Mouse (Mus musculus): ENCODE measurements around the gene Nmt1.
A peak's percentile ranks its signal among the peaks of the same experiment; 100 is the strongest.

Gene Nmt1

DNA sequence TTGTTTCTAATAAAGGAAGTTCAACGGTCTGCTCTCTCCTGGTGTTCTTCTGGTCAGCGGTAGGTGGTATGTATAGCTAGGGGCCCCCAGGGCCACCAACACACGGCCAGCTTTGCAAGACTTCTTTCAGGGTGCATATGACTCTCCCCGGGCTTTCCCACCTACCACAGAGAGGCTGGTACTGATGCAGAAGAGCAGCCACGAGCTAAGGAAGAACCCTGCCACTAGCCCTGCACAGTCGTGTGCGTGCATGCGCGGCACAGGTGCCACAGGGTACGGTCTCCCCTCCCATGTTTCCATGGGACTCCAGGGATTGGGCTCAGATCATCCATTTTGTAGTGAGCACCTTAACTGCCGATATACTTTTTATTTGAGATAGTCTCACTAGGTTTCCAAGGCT, 40.9 kb downstream of the Nmt1 start:
- peaks cover 11% of the 10 kb centered on the region for H3K36me3 ChIP-seq (ENCODE audit: control insufficient read depth, insufficient read depth, low read length, poor library complexity, severe bottlenecking)
- no peaks in the 10 kb centered on the region for H3K27me3 ChIP-seq (ENCODE audit: control insufficient read depth, insufficient read depth, low read length, poor library complexity, severe bottlenecking)
- DNase-seq (ENCODE audit: low read depth, low spot score) = no peak

DNA sequence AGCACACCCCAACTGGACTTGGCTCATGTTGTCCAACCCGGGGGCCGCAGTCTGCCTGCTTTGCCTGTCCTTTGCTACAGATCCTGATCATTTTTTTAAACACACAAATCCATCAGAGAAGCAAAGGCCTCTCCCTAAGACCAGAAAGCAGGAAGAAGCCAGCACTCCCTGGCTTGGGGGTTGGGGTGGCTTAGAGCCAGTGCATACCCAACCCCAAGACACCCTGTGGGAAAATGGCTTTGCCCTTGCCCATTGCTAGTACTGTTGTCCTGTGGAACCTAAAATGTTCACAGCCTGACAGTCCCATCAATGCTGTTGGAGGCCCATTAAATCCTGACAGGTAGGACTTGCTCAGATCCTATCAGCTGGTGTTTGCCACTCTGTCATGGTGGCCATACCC, 41.7 kb downstream of the Nmt1 start:
- DNase-seq (ENCODE audit: low read depth, low spot score) = no peak
- Histone ChIP-seq H3K36me3 (ENCODE audit: control insufficient read depth, insufficient read depth, low read length, poor library complexity, severe bottlenecking) (peaks cover 8% of the 10 kb centered on the region), H3K27me3 (ENCODE audit: control insufficient read depth, insufficient read depth, low read length, poor library complexity, severe bottlenecking) (no peaks in the 10 kb centered on the region)

DNA sequence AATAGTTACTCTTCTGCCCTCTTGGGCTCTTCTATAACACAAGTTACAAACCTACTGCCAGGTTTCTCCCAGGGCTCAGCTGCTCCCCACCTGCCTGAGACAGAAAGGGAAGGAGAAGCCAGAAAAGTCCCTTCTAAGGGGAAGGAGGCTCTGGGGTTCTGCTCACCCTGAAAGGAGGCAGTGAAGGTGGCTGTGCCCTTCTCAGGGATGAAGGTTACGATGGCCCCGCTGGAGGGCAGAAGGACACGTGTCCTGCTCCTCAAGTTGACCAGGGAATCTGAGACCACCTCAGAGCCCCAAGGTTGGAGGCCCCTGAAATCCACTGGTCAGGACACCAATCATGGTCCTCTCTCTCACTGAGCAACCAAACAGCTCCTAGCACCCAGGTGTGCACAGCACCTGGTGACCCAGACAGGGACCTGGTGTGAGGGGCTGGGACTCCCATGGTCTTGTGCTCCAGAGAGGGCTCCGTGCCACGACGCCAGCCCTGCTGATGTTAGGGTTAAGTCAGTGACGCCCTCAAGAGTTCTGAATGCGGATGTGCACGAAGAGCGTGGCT, 42.4 kb downstream of the Nmt1 start:
- H3K27me3 ChIP-seq (ENCODE audit: control insufficient read depth, insufficient read depth, low read length, poor library complexity, severe bottlenecking) = no peaks in the 10 kb centered on the region
- peaks cover 6% of the 10 kb centered on the region; the same call in 1 of the 2 replicates for H3K36me3 ChIP-seq (ENCODE audit: control insufficient read depth, insufficient read depth, low read length, poor library complexity, severe bottlenecking)
- DNase-seq (ENCODE audit: low read depth, low spot score) = no peak

DNA sequence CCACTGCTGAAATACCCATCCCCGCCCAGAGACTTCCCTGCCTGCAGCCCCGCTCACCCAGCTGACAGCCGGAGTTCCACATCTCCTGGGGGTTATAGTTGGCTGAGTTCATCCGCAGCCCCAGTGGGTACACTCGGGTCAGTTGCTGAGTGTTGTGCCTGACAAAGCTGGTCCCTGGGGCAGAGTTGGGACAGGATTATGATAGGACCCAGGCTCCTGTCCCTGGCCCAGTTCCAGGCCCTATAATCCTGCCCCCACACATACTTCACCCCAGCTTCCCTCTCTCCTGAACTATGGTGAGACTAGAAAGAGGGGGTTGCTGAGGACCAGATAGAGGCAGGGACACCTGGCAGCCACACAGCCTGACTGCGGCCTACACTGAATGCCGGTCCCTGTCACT, 45.7 kb downstream of the Nmt1 start:
- H3K36me3 ChIP-seq (ENCODE audit: control insufficient read depth, insufficient read depth, low read length, poor library complexity, severe bottlenecking) = 0 out of 2 replicates have a peak, but pooled peaks cover 2% of the 10 kb centered on the region
- H3K27me3 ChIP-seq (ENCODE audit: control insufficient read depth, insufficient read depth, low read length, poor library complexity, severe bottlenecking) = no peaks in the 10 kb centered on the region
- no peak for DNase-seq (ENCODE audit: low read depth, low spot score)

DNA sequence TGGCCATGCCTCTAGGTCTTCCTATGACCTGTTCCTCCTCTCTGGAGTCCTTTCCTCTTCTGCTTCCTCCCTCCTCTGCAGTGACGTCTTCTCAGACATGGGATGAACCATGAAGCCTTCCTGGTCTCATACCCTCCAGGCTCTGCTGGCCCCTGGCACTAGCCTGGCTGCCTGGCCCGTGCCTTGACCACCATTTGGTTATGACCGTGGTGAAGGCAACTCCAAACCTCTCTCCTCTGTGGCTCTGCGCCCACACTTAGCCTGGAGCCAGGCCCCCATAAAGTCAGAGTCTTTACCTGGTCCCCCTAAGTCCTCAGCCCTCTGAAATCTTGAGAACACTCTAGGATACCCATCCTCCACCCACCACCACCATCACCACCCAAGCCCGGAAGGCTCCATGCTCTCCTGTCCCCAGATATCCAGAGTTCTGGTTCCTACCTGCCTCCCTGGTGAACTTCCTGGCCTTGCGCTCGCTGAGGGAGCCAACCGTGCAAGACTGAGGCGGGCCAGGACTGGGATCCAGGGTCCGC, 46.2 kb downstream of the Nmt1 start:
- Histone ChIP-seq H3K36me3 (ENCODE audit: control insufficient read depth, insufficient read depth, low read length, poor library complexity, severe bottlenecking) (no peaks in the 10 kb centered on the region), H3K27me3 (ENCODE audit: control insufficient read depth, insufficient read depth, low read length, poor library complexity, severe bottlenecking) (no peaks in the 10 kb centered on the region)
- no peak for DNase-seq (ENCODE audit: low read depth, low spot score)

DNA sequence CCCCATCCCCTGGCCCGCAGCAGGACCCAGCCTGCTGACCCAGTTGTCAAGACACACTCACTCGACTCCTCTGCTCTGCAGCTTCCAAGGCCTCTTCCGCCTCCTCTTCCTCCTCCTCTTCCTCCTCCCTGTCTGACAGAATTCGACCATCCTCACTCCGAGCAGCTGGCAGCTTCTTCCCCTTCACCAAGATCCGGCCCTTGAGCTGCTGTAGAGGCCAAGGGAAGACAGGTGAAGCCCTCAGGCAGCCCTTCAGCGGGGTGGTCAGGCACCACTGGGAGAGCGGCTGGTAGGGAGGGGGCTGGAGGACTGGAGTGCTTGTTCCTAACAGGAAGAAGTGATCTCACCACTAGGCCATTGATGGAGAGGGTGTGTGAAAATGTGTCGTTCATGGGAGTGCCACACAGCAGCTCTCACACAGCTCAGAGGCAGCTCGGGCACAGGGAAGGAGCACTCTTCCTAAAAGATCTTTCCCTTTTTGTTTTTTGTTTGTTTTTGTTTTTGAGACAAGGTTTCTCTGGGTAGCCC, 46.9 kb downstream of the Nmt1 start:
- Histone ChIP-seq H3K36me3 (ENCODE audit: control insufficient read depth, insufficient read depth, low read length, poor library complexity, severe bottlenecking) (no peaks in the 10 kb centered on the region), H3K27me3 (ENCODE audit: control insufficient read depth, insufficient read depth, low read length, poor library complexity, severe bottlenecking) (no peaks in the 10 kb centered on the region)
- no peak for DNase-seq (ENCODE audit: low read depth, low spot score)

DNA sequence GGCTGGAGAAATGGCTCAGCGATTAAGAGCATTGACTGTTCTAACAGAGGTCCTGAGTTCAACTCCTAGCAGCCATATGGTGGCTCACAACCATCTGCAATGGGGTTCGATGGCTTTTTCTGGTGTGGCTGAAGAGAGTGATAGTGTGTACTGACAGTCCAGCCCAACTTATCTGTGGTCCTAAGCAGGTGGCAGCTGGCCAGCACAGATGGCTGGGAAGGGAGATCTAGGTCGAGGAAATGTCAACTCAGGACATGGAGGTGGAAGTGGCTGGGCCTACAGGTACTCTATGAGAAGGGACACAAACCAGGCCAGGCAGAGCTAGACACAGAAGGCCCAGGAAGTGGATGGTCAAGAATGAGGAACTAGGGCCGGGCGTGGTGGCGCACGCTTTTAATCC, 48.0 kb downstream of the Nmt1 start:
- H3K27me3 ChIP-seq (ENCODE audit: control insufficient read depth, insufficient read depth, low read length, poor library complexity, severe bottlenecking) = no peaks in the 10 kb centered on the region

DNA sequence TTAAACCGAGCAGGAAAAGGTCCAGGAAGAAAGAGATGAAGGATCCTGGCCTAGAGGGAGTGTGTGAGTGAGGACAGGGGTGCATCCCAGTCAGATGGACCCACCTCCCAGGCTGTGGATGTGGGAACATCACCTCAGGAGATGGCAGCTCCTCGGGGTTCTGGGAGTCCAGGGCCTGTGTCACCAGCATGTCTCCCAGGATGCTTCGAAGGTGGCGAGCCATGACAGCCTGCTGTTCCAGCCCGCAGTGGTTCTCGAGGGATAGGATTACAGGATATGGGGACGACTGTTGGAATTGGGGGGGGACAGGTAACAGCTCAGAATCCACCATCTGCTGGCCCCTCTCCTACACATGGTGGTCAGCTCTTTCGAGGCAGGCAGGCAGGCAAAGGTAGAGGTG, 48.6 kb downstream of the Nmt1 start:
- DNase-seq (ENCODE audit: low read depth, low spot score) = no peak
- Histone ChIP-seq H3K27me3 (ENCODE audit: control insufficient read depth, insufficient read depth, low read length, poor library complexity, severe bottlenecking) (no peaks in the 10 kb centered on the region), H3K36me3 (ENCODE audit: control insufficient read depth, insufficient read depth, low read length, poor library complexity, severe bottlenecking) (no peaks in the 10 kb centered on the region)

More for the DNA sequence above, 48.0 kb downstream of the Nmt1 start:
- DNase-seq (ENCODE audit: low read depth, low spot score) = no peak
- H3K36me3 ChIP-seq (ENCODE audit: control insufficient read depth, insufficient read depth, low read length, poor library complexity, severe bottlenecking) = no peaks in the 10 kb centered on the region

DNA sequence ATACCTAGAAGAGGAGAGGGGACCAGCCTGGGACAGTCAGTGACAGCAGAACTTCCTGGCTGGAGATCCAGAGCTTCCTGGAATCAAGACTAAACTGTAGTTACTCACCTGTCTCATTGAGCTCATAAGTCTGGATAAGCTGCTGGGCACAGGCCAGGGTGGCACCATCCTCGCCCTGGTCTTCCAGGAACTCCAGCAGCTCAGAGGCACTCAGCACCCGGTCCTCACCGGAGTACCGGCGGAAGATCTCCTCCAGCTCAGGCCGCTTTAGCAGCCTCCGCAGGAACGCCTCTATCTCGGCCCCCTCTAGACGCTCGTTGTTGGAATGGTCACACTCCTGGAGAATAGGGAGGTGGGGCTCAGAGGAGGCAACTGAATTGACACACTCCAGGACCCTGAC, 50.1 kb downstream of the Nmt1 start:
- H3K27me3 ChIP-seq (ENCODE audit: control insufficient read depth, insufficient read depth, low read length, poor library complexity, severe bottlenecking) = no peaks in the 10 kb centered on the region
- no peaks in the 10 kb centered on the region for H3K36me3 ChIP-seq (ENCODE audit: control insufficient read depth, insufficient read depth, low read length, poor library complexity, severe bottlenecking)
- no peak for DNase-seq (ENCODE audit: low read depth, low spot score)

DNA sequence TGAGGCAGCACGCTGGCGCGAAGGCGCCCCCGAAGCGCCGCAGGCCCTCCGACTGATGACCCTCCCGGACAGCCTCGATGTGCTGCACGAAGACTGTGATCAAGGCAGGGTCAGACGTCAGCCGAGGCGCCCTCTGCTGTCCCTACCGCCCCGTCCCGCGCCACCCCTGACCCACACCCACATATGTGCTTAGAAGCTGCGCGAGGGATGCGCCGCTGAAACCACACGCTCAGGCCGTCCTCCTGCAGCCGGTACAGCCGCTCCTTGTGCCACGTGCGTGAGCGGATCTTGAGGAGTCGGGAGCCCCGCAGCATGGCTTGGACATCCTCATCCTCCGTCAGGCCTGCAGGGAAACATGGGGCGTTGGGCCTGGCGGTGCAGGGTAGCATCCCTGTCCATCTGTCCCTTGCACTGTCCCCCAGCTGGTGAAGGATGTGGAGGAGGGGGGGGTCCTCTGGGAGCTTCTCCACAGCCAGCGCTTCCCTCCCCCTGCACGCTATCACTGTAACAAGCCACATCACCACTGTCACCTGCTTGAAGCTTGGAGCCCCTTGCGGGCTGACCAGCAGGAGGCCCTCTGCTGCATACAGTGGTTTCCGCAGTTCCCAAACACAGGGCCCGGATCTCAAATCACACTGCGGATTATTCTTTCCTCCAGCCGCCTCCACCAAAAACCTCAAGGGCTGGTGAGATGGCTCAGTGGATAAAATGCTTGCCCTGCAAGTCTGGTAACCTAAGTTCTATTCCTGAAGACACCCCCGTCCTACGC, 52.5 kb downstream of the Nmt1 start:
- Histone ChIP-seq H3K27me3 (ENCODE audit: control insufficient read depth, insufficient read depth, low read length, poor library complexity, severe bottlenecking) (no peaks in the 10 kb centered on the region), H3K36me3 (ENCODE audit: control insufficient read depth, insufficient read depth, low read length, poor library complexity, severe bottlenecking) (no peaks in the 10 kb centered on the region)
- peak; percentile 34 for DNase-seq (ENCODE audit: low read depth, low spot score)

DNA sequence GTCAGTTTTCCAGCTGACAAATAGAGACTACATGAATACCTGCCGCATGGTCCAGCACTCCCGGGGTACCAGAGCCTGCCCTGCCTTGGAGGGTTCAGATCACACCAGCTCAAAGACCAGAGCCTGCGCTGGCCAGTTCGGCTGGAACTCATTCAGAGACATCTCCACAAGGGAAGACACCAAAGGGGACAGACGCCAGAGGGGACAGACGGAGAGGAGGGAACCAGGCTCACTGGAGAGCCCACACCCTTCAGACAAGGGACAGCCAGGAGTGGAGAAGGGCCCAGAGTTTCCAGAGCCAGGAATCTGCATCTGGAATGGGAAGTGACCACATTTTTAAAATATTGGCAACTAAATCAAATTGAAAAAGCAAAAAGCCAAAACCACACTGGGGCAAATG, 53.6 kb downstream of the Nmt1 start:
- Histone ChIP-seq H3K36me3 (ENCODE audit: control insufficient read depth, insufficient read depth, low read length, poor library complexity, severe bottlenecking) (no peaks in the 10 kb centered on the region), H3K27me3 (ENCODE audit: control insufficient read depth, insufficient read depth, low read length, poor library complexity, severe bottlenecking) (no peaks in the 10 kb centered on the region)
- no peak for DNase-seq (ENCODE audit: low read depth, low spot score)

DNA sequence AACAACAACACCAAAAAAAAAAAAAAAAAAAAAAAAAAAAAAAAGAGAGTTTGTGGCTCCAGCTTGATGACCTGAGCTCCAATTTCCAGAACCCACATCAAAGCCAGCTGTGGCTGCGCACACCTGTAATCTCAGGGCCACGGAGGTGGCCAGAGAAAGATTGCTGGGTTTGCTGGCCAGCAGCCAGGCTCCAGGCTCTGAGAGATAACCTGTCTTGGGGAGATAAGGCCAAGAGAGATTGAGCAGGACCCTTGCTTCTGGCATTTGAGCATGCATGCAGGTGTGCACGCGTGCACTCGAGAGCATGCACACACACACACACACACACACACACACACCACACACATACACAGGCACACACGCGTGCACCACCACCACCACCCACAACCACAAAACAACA, 65.3 kb downstream of the Nmt1 start:
- DNase-seq (ENCODE audit: low read depth, low spot score) = no peak
- Histone ChIP-seq H3K27me3 (ENCODE audit: control insufficient read depth, insufficient read depth, low read length, poor library complexity, severe bottlenecking) (no peaks in the 10 kb centered on the region), H3K36me3 (ENCODE audit: control insufficient read depth, insufficient read depth, low read length, poor library complexity, severe bottlenecking) (no peaks in the 10 kb centered on the region)

DNA sequence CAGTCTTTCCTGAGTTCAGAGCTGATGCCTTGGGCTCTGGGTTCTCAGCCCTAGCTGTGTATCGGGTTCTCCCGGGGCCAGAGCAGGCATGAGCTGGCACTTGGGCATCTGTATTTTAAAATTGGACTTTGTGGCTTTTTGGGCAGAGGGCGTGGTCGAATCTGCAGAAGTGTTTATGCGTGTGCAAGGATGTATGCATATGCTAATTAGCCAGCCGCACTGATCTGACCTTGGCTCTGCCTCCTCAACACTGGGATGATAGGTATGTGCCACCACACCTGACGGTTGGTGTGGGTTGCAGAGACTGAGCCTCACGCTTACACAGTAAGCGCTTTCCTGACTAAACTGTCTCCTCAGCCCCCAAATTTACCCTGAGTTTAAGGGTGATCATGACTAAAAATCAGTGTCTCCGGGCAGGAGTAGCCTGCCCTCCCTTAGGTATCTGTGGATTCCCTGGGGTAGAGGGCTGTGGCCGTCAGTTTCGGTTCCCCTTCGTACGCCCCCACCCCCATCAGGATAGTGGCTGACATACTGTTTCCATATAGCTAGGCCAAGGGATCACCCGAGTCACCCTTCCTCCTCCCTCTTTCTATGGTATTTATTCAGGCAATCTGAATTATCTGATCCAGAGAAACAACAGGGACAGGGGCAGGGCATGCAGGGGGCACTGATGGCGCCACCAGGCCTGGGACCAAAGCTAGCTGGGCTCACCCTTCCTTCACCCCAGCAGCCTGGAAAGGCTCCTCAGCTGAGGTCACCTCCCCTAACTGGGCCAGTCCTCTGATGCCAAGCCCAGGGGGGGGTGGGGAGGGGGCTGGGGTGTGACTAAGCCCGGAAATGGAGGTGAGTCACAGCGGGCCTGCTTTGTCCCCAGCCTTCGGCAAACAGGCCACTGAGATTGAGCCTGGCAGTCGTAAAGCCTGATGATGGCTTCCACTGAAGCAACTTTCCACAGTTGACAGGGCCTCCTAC, 66.2 kb downstream of the Nmt1 start:
- peak; percentile 72 for DNase-seq (ENCODE audit: low read depth, low spot score)
- H3K27me3 ChIP-seq (ENCODE audit: control insufficient read depth, insufficient read depth, low read length, poor library complexity, severe bottlenecking) = no peaks in the 10 kb centered on the region
- no peaks in the 10 kb centered on the region for H3K36me3 ChIP-seq (ENCODE audit: control insufficient read depth, insufficient read depth, low read length, poor library complexity, severe bottlenecking)

DNA sequence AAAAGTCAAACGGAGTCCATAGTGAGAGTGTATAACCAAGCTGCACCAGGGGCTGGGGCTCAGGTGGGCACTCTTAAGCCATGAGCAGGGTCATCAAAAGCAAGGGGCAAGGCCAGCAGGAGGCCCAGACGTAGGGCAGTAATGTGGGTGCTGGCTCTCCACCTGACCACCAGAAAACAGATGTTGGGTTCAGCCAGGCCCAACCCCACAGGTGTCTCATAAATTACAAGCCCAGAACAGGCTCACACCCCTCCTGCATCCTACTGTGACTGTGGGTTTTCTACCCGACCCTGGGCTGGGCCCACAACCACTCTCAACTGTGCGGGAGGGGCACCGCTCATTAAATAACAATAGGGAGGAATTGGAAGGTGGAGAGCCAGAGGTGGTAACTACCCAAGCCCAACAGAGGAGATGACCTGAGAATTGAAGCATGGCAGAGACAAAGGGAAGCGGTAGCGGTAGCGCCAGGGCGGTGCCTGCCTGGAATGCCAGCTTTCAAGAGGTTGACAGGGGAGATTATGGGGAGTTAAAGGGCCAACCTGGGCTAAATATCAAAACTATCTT, 67.2 kb downstream of the Nmt1 start:
- Histone ChIP-seq H3K36me3 (ENCODE audit: control insufficient read depth, insufficient read depth, low read length, poor library complexity, severe bottlenecking) (no peaks in the 10 kb centered on the region), H3K27me3 (ENCODE audit: control insufficient read depth, insufficient read depth, low read length, poor library complexity, severe bottlenecking) (no peaks in the 10 kb centered on the region)
- DNase-seq (ENCODE audit: low read depth, low spot score) = no peak
